Mouse (Mus musculus) embryo, embryonic 11 days (tissue): ENCODE results near the gene Tgfb1.

Source experiments
- DNase-seq: peaks from one replicate; pipeline ENCODE4 v3.0.0-alpha.2; 2015

The Tgfb1 gene

DNA sequence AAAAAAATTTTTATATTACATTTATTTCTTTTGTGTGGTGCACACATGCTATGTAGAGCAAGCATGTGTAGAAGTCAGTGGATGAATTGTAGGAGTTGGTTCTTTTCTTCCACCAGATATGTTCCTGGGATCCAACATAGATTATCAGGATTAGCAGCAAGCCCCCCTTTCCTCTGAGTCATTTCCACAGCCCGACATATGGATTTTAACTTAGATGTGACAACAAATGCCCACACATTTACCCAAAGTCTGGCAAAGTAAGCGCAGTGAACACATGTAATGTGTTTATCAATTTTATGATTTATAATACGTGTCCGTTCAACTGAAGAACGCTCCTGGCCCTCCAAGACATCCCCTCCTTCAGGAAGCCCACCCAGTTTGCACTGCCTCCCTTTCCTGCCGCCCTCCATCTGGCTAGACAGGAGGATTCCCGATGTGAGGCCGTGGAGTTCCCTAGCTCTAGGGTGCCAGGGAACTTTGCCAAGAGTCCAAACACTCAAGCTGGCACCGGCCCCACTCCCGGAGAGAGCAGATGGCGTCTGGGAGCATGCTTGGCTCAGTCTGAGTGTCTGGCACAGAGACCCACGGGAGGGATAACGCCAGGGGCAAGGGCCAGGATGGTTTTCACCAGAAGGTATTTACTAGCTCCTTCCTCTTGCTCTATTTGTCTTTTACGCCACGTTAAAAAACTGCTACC lies 10.6 kb upstream of the Tgfb1 start:
- DNase-seq = no peak

DNA sequence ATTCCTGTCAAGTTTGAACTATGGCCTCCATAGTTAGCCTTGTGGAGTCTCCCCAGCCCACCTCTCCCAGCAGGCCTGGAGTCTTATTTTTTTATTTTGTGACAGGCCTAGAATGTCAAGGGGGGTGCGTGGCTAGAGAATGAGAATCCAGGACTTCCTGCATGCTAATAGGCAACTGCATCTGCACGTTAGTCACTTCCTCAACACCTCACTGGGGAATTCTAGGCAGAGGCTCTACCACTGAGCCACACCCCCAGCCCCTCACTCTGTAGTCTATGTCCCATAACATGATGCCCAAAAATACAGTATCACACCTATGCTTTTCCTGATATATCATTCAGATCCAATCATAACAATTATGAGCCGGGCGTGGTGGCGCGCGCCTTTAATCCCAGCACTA lies 9.8 kb upstream of the Tgfb1 start:
- DNase-seq = no peak

DNA sequence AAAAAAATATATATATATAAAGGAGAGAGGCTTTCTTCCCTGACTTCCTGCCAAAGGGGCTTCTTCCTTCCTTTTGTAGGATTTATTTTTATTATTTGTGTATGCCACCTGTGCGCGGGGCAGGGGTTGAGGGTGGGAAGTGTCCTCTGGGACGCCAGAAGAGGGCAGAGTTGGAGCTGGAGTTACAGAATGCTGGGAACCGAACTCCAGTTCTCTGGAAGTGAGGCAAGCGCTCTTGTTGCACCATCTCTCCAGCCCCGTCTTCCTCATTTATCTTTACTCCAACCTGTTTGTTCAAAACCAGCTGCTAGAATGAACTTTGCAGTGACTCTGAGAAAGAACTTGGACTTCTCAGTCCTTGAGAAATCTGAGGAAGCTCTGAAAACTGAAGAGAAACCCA lies 6.8 kb upstream of the Tgfb1 start:
- peak; percentile 36 for DNase-seq

DNA sequence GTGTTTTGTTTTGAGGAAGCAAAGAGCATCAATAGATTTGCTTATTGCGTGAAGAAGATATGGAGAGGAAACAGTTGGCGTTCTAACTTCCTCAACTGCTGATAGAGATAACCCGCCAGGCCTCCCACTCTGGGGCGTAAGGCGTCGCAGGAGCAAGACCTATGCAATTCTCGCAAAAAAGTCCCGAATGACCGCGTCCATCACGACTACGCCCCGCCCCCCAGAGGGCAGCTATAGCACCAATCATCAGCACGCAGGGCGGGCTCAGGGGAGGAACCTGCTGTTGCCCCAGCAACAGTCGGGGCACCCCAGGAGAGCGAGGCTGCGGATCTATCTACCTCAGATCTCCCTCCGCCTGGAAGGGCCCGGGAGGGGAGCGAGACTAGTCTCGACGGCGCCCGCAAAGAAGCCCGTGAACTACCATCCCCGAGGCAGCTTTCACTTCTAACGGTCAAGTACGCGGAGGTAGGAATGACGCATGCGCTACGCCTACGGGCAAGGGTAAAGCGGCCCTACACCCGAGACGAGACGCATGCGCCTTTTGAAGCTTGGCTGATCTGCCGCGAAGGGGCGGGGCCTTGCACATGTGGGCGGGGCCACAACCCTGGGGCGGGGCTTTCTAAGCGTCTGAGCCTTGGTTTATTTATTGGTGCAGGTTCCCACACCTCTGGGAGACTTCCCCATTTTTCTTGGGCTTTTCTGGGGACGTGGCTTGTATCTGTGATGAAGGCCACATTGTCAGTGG lies 6.1 kb upstream of the Tgfb1 start, which contains the start of gene B9d2:
B9d2 (plus strand) TSS at position 267 of the 745 bp plus-strand sequence.
- DNase-seq = peak; percentile 97

DNA sequence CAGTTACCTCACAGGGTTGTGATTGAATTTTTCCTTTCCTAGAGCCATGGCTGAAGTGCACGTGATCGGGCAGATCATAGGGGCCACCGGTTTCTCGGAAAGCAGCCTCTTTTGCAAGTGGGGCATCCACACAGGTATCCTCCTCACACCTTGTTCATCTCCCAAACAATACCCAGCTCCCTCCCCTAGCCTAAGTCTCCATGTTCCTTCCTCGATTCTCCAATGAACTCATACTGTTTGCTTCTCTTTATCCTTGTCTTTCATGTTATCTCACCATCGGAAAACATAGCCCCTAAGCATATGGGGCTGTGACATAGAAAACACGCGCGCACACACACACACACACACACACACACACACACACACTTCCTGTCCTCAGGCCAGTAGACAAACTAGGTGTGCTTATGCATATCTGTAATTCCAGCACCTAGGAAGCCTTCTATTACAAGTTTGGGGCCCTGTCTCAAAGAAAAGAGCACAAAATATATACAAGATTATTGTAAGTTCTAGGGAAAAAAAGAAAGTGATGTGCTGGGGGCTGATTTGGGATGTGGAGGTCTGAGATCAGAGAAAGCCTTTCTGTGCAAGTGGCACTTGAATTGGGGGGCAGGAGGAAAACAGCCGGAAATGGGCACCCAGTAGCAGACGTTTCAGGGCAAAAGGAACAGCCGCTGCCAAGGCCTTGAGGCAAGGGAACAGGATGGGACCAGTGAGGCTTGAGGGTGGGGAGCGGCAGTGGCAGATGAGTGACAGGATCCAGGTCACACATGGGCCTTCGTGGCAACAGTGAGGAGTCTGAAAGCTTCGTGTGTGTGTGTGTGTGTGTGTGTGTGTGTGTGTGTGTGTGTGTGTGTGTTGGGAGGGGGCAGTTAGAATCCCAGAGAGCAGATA lies 5.2 kb upstream of the Tgfb1 start:
- DNase-seq = no peak

DNA sequence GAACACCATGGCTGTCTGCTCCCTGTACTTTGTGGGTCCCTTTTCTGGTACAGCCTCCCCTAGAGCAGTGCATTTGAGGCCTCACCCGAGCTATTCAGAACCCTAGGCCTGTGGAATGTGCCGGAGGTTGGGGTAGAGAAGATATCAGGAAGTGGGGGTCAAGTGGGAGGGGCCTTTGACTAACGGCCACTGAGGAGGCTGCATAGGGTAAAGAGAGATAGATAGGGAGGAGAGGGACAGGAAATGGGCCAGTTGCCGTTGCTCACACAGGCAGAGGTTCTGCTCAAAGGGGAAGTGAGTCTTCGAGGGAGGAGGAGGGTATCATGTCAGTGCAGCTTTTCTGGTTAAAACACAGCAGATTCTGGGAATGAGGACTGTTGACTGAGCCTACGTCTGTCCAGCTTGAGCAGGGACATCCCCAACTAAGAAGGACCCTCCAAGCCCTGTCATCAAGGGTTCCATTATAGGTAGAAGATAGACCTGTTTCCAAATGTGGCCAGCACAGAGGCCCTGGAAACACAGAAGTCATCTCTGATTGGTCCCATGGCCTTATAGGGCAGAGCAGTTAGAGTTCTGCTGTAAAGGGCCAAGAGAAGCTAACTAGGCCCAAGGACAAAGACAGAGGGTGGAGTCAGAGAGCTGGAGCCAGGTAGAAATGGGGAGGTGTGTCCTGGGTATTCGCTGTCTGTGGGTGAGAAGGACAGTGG lies 3.2 kb upstream of the Tgfb1 start:
- DNase-seq = no peak

DNA sequence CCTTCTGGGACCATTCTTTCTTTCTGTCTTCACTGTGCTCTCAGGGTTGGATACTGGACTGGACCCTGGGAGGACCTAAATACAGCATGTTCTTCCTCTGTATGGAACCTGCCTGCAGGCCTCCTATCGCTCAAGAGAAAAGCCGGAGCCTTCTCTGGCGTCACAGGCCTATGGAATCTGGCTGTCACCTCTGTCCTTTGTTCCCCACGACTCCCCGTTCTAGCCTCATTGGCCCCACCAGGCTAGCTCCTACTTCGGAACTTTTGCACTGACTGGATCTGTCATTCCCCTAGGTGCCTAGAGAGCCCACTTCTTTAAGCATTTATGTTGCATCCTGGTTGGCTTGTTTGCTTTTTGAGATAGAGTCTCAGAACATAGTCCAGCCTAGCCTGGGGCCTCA lies 2.1 kb upstream of the Tgfb1 start:
- DNase-seq = no peak

DNA sequence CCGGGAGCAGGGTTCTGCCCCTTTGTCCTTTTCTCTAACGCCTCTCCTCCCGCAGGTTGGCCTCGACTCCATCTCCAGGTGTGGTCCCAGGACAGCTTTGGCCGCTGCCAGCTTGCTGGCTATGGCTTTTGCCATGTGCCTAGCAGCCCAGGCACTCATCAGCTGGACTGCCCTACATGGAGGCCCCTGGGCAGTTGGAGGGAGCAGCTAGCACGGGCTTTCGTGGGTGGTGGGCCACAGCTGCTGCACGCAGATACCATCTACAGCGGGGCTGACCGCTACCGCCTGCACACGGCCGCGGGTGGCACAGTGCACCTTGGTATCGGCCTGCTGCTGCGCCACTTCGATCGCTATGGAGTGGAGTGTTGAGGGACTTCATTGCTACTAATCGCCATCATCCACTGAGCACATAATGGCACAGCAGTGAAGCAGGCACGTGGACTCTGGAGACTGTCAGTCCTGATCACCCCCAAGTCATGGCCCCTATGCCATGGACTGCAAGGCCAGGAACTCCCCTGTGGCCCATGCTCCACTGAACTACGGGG lies 804 bp upstream of the Tgfb1 start:
- DNase-seq = no peak

DNA sequence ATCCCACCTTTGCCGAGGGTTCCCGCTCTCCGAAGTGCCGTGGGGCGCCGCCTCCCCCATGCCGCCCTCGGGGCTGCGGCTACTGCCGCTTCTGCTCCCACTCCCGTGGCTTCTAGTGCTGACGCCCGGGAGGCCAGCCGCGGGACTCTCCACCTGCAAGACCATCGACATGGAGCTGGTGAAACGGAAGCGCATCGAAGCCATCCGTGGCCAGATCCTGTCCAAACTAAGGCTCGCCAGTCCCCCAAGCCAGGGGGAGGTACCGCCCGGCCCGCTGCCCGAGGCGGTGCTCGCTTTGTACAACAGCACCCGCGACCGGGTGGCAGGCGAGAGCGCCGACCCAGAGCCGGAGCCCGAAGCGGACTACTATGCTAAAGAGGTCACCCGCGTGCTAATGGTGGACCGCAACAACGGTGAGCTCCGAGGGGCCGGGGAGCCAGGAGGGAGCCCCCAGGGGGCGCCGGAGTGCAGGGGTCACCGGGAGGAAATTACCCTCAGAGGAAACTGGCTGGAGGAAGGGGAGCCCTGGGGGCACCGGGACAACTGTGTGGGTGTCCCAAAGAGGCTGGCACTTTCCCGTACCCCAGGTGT lies 1.1 kb downstream of the Tgfb1 start:
- DNase-seq = peak; percentile 49

DNA sequence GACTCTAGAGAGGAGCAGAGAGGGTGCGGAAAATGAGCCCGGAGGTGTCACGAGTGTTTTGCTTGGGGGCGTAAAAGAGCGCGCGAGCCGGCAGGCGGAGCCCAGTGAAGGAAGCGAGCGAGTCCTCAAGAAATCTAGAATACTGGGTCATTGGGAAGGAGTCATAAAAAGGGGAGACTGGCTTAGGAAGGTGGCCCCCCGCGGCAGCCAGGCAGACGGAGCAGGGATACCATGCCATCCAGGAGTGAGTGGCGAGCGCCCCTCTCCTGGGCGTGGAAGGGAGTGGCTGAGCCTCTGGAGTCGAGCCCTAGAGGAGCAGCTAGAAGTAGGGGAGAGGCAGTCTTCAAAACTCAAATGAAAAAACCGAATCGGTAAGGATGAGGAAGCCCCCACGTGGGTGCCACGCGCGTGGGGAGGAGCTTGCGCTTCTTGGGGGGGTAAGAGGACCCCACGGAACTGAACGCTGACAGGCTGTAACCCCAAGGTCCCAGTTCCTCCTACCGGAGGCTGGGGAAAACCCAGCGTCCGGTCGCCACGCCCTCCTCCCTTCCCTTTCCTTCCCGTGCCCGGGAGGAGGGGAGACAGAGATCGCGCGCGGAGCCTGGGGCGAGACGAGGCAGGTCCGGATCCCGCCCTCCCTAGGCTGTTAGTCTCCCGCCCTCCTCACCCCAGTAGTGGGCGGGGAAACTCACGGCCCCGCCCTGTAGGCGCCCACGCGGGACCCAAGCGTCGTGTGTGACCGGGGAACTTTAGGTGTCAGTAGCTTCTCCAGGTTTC lies 2.2 kb downstream of the Tgfb1 start:
- peak; percentile 78 for DNase-seq

DNA sequence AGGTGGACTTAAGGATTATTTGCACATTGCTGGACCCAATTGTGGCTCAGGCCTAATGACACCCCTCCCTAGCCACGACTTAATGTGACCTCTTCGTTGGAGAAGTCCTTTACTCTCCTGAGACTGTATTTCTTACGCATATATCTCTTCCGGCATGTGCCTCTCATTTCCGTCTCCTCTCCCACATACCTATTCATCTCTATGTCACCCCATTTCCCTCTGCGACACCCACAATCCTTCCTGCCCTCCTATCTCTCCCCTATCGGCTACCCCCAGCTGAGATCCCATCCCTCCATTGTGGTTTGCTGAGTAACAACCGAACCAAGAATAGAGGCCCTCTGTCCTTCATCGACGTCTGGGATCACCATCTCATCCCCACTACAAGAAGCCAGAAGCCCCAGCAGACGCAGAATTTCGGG lies 2.8 kb downstream of the Tgfb1 start:
- DNase-seq = no peak

DNA sequence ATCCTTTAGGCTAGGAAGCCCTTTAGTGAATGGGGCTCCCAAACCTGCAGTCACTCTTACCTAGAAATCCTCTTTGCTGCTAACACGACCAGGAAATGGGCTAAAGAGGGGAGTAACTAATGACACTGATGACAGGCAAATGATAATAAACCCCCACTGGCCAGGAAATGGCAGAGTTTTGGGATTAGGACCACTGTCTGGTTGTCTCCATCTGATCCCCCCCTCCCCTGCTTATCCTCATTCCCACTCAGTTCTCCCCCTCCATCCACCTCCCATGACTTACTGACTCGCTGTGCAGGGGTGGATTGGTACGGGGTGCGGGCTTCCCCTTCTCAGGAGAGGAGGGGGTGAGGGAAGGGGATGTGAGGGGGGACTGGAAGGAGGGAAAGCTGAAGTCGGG lies 3.2 kb downstream of the Tgfb1 start:
- DNase-seq = no peak

DNA sequence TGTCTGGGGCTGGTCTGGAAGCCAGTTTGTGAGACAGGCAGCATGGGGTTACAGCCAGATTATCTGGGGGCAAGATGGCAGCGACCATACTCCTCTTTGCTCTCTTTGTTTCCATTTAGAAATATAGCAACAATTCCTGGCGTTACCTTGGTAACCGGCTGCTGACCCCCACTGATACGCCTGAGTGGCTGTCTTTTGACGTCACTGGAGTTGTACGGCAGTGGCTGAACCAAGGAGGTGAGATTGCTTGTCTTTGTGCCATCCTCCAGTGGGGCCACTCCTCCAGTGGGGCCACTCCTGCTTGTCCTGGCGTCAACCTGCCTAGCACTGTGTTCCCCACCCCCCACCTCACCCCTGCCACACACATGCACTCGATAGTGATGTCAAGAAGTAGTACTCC lies 7.3 kb downstream of the Tgfb1 start:
- DNase-seq = no peak

DNA sequence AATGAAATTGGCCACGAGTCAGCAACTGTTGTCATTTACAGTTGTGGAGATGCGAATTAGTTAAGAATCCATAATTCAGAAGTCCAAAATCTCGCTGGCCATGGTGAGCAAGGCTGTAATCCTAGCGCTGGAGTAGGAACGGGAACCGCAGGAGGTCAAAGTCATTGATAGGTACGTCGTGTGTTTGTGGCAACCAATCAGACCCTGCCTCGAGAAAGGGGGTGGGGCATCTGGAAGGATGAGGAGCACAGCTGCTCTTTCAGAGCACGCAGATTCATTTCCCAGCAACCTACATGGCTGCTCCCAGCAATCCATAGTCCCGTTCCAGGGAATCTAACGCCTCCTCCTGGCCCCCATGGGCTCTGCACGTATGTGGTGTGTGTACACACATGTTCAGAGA lies 13.0 kb downstream of the Tgfb1 start:
- no peak for DNase-seq

DNA sequence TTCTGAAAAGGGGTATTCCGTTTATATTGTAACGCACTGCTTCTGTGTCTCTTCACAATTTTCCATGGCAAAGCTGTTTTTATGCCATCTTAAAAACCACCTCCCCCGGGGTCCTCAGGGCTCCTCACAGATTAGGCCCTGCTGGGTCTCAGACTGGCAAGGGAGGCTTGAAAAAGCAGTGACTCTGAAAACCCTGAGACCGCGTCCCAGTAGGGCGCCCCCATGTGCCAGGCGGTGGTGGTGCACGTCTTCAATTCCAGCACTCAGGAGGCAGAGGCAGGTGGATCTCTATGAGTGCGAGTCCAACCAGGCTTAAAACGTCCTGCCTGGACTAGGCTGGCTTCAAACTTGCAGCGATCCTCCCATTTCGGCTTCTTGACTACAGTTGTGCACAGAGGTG lies 13.9 kb downstream of the Tgfb1 start:
- no peak for DNase-seq

DNA sequence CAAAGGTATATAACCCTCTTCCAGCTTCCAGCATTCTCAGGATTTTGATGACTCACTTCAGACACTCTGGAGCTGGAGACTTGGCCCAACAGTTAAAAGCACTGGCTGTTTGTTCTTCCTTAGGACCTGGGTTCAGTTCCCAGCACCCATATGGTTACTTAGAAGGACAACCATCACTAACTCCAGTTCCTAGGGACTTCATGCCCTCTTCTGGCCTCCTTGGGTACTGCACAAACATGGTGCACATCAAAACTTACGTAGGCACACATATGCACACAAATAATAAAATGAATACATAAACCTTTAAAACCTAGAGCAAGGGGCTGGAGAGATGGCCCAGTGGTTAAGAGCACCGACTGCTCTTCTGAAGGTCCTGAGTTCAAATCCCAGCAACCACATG lies 15.5 kb downstream of the Tgfb1 start:
- no peak for DNase-seq

DNA sequence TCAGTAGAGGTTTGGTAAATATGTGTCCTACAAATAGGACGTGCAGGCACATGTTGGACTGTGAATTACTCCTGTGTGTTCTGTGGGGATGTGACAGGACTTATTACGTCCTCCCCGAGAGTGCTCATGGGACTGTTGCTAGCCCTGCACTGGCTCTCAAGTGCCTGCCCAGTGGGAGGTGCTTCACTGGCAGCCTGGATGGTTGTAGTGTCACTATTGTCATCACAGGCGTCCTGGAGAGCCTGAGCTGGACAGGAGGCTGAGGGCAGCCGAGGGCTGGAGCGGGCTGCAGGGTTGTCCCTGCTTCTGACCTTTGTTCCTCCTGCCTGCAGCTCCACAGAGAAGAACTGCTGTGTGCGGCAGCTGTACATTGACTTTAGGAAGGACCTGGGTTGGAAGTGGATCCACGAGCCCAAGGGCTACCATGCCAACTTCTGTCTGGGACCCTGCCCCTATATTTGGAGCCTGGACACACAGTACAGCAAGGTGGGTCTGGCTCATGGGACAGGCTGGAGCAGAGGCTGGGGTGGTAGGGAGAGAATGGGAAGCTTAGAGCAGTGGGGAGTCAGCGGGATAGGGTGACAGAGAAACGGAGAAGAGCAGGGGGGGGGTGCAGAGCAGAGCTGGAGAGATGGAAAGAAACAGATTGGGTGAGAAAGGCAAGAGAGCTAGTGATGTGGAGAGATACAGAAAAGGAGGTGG lies 17.1 kb downstream of the Tgfb1 start:
- no peak for DNase-seq

DNA sequence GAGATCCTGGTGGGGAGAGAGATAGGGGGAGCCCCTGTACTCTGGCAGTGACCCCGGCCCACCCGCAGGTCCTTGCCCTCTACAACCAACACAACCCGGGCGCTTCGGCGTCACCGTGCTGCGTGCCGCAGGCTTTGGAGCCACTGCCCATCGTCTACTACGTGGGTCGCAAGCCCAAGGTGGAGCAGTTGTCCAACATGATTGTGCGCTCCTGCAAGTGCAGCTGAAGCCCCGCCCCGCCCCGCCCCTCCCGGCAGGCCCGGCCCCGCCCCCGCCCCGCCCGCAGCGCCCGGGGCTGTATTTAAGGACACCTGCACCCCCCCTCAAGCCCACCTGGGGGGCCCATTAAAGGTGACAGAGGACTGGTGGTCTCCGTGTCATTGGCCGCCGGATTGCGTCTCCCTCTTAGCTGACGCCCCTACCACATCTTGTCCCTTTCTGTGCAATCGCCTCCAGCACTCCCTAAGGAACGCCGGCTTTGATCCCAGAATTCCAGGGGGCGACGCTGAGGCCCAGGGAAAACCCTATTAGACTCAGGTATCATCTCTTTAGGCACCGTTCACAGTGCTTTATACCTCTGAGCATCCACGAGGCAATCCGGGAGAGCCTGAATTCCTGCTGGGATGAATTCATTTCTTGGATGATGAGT lies 18.0 kb downstream of the Tgfb1 start:
- peak; percentile 39 for DNase-seq

DNA sequence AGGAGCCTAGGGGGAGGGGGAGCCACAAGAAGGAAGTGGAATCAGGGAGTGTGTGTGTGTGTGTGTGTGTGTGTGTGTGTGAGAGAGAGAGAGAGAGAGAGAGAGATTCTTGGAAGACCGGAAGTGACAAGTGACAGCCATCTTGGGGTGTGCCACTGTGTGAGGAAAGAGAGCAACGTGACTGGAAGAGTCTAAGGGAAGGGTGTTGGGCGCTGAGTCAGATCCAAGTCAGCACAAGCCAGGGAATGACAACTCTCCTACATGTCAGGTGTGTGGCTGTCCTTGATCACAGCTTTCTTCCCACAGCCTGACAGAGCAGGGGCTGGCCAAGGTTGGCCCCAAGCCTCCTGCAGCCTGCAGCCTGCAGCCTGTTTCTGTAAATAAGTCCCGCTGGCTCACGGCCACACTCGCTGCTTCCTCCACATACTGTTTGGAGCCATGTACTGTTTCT lies 19.0 kb downstream of the Tgfb1 start:
- DNase-seq = no peak

DNA sequence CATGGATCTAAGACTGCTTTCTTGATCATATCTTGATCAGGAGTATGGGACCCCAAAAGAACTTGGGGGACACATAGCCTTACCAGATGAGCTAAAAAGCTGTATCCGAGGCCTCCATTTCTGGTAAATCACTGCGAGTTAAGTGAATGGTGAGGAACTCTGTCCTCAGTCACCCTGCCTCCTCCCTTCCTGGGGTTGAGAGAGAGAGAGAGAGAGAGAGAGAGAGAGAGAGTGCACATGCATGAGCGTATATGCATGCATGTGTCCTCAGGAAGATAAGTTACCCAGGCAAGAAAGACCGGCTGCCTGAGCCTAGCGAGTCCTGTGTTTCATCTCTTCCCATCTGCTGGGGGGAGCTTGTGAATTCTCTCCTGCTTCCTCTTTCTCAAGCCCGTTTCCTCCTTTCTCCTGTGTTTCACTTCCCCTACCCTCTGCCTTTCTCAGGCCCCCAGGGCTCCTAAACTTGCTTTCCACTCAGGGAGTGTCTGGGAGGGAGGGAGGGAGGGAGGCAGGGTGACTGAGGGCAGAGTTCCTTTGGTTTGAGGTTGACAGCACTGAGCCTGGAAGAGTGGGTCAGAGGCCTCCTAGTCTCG lies 19.9 kb downstream of the Tgfb1 start:
- no peak for DNase-seq
